ENCODE assay signal across 8 mouse cellular contexts in genomic region chr4:102760042-102760821, GRCm38 (mm10). TPM values are rescaled to one million over a fixed set of nuclear protein-coding genes. Genes with fewer than 3 reads are reported as not detected.
DNase-seq lines count a peak whose midpoint lies in the region; ATAC-seq lines count a peak whose summit lies in the region.

No protein-coding gene starts in this region.

- H3K36me3 ChIP-seq in hindbrain, embryonic 14.5 days (replicated peaks; ENCODE audit: control insufficient read depth, insufficient read depth): no peaks in the 10 kb centered on the region

- H3K4me3 ChIP-seq in hindbrain, embryonic 14.5 days (replicated peaks; ENCODE audit: low read length): peak overlapping the region; percentile 39

- DNase-seq in adrenal gland, adult 18-20 months (ENCODE audit: low spot score in 2 of 2): peak; percentile 26 to 27
- peak; percentile 92 to 93 for DNase-seq in cerebellum, postnatal 25 days
- peak; percentile 92 to 93 for DNase-seq in frontal cortex, postnatal 36 days (ENCODE audit: low spot score in 2 of 2)
- peak; percentile 86 for DNase-seq in hindbrain, embryonic 14.5 days (ENCODE audit: low spot score)
- DNase-seq in layer of hippocampus, postnatal 36 days: peak; percentile 89 to 91
- peak; percentile 83 for DNase-seq in lung, postnatal 10 days
- peak; percentile 65 for DNase-seq in retina, postnatal 7 days (ENCODE audit: low read depth, low spot score)
- DNase-seq in c-Kit-positive CD71-positive TER-119-positive erythroid progenitor cells, embryonic 14.5 days (ENCODE audit: low spot score): no peak

- peak overlapping the region; percentile 99 for H3K27ac ChIP-seq in hindbrain, embryonic 14.5 days

- peaks cover 26% of the 10 kb centered on the region for H3K4me1 ChIP-seq in hindbrain, embryonic 14.5 days (replicated peaks; ENCODE audit: control insufficient read depth, insufficient read depth, low read length)

- no peaks in the 10 kb centered on the region for H3K27me3 ChIP-seq in hindbrain, embryonic 14.5 days (ENCODE audit: control insufficient read depth, insufficient read depth, low read length)

- 1% methylated on average over 25 of the region's 25 CpGs for WGBS in hindbrain, embryonic 14.5 days

- peak overlapping the region; percentile 75 for H3K4me2 ChIP-seq in hindbrain, embryonic 14.5 days (replicated peaks)

- ATAC-seq in hindbrain, embryonic 14.5 days (ENCODE audit: low FRiP score): peak; percentile 98

- H3K9me3 ChIP-seq in hindbrain, embryonic 14.5 days (ENCODE audit: control insufficient read depth, low read length): no peaks in the 10 kb centered on the region

- peak overlapping the region; percentile 84 for H3K9ac ChIP-seq in hindbrain, embryonic 14.5 days

RNA-seq across cellular contexts. Expression of gene Sgip1, which starts 19.1 kb away (rescaled TPM):
- total RNA-seq in adrenal gland, adult 18-20 months (2021): 1 to 10 TPM; 5.9 to 7.2 TPM
- polyA plus RNA-seq in hindbrain, embryonic 14.5 days (2014; fragmentation: Nextera tagmentation; extraction: Ambion mirVana): 64.6 and 68.3 TPM in 2 replicates
- total RNA-seq in layer of hippocampus, postnatal 36 days (2021): 100 to 1,000 TPM; 273 to 280 TPM

Comparison
In these comparisons a context has a peak if more than half of its experiments do, and no peak if none do; other contexts are left out.
1. RNA of gene Sgip1, which starts 19.1 kb away (total RNA-seq): 273 to 280 TPM in layer of hippocampus, postnatal 36 days; 5.9 to 7.2 TPM in adrenal gland, adult 18-20 months; every median in the first group is over 10 times any median in the second.